Mouse (Mus musculus): ENCODE data around the gene 1600014C23Rik.

The 1600014C23Rik gene

GRCm38 (mm10) chr17:45693812-45694565 is 39.7 kb downstream of the 1600014C23Rik start:
- no peak for DNase-seq (ENCODE audit: extremely low spot score, low spot score)

GRCm38 (mm10) chr17:45692159-45692558 is 41.5 kb downstream of the 1600014C23Rik start:
- DNase-seq (ENCODE audit: extremely low spot score, low spot score): no peak

- DNase-seq (ENCODE audit: extremely low spot score, low spot score): no peak
These were observed 43.6 kb downstream of the 1600014C23Rik start for GRCm38 (mm10) chr17:45690044-45690443.

- DNase-seq (ENCODE audit: extremely low spot score, low spot score): no peak
These were observed 44.5 kb downstream of the 1600014C23Rik start for GRCm38 (mm10) chr17:45689120-45689519.

- no peak for DNase-seq (ENCODE audit: extremely low spot score, low spot score)
These were observed 46.9 kb downstream of the 1600014C23Rik start, which contains the start of gene Tmem63b for GRCm38 (mm10) chr17:45686716-45687115. Gene Tmem63b (minus strand): TSS chr17:45686905.

GRCm38 (mm10) chr17:45686093-45686619 is 47.5 kb downstream of the 1600014C23Rik start, which contains the start of gene Mrpl14:
Gene Mrpl14 (plus strand): TSS chr17:45686322.
- DNase-seq (ENCODE audit: extremely low spot score, low spot score): peak; percentile 95

- peak; percentile 74 for DNase-seq (ENCODE audit: extremely low spot score, low spot score)
These were observed 48.2 kb downstream of the 1600014C23Rik start for GRCm38 (mm10) chr17:45685171-45686092.

- no peak for DNase-seq (ENCODE audit: extremely low spot score, low spot score)
These were observed 48.9 kb downstream of the 1600014C23Rik start for GRCm38 (mm10) chr17:45684667-45685131.

Data from neural tube, embryonic 10.5 days (tissue).